Comparison of ENCODE assay signal across 16 mouse cellular contexts in genomic region chr2:163111413-163112201, GRCm38 (mm10). TPM values are rescaled to one million over a fixed set of nuclear protein-coding genes. Genes with fewer than 3 reads are reported as not detected.
DNase-seq lines count a peak whose midpoint lies in the region; ATAC-seq lines count a peak whose summit lies in the region.
"Had no signal": no experiment of that assay in that cellular context is flagged by ENCODE, and none has a peak within 500 bp of the region (broad histone marks: within the 10 kb centered on the region; RNA-seq: fewer than 3 reads in every experiment).

No protein-coding gene starts in this region.

- H3K9ac ChIP-seq in hindbrain, embryonic 13.5 days, result peak overlapping the region; percentile 15; the same call in 1 of the 2 replicates
- peak overlapping the region; percentile 43; the same call in 1 of the 2 replicates for H3K9ac ChIP-seq in neural tube, embryonic 13.5 days
- no peak overlapping the region for H3K9ac ChIP-seq in intestine, embryonic 16.5 days (ENCODE audit: low read depth, low read length)
- H3K9ac ChIP-seq: liver, embryonic 15.5 days had no signal

- H3K27ac ChIP-seq in embryonic facial prominence, embryonic 10.5 days (replicated peaks), result peak overlapping the region; percentile 3
- peak overlapping the region; percentile 85 for H3K27ac ChIP-seq in hindbrain, embryonic 13.5 days
- 0 out of 2 replicates have a peak overlapping the region, but pooled peaks have one; percentile 33 for H3K27ac ChIP-seq in neural tube, embryonic 13.5 days (replicated peaks)
- no peak overlapping the region for H3K27ac ChIP-seq in intestine, embryonic 16.5 days (ENCODE audit: low read length)
- H3K27ac ChIP-seq: liver, embryonic 15.5 days had no signal

- H3K9me3 ChIP-seq in embryonic facial prominence, embryonic 10.5 days, result no peaks in the 10 kb centered on the region
- H3K9me3 ChIP-seq in hindbrain, embryonic 13.5 days, result no peaks in the 10 kb centered on the region
- no peaks in the 10 kb centered on the region for H3K9me3 ChIP-seq in neural tube, embryonic 13.5 days
- no peaks in the 10 kb centered on the region for H3K9me3 ChIP-seq in intestine, embryonic 16.5 days (ENCODE audit: control insufficient read depth, low read length)
- H3K9me3 ChIP-seq: liver, embryonic 15.5 days had no signal

- WGBS in embryonic facial prominence, embryonic 10.5 days, result 64% methylated on average over 16 of the region's 16 CpGs
- WGBS in hindbrain, embryonic 13.5 days, result 29% methylated on average over 16 of the region's 16 CpGs
- 44% methylated on average over 16 of the region's 16 CpGs for WGBS in neural tube, embryonic 13.5 days
- WGBS in intestine, embryonic 16.5 days, result 60% methylated on average over 16 of the region's 16 CpGs

- ATAC-seq in hindbrain, embryonic 13.5 days (ENCODE audit: low FRiP score), result peak; percentile 33; the same call in 1 of the 2 replicates
- no peak for ATAC-seq in neural tube, embryonic 13.5 days (ENCODE audit: low read depth)
- no peak for ATAC-seq in intestine, embryonic 16.5 days

- DNase-seq in left cerebral cortex, adult 9 months (ENCODE audit: low spot score in 2 of 2), result peak; percentile 19 to 40
- no peak for DNase-seq in left cerebral cortex, adult 18-20 months (ENCODE audit: low spot score in 2 of 2)
- no peak for DNase-seq in embryonic facial prominence, embryonic 10.5 days (ENCODE audit: low spot score)
- no peak for DNase-seq in adrenal gland, postnatal 36 days
- no peak for DNase-seq in lung, postnatal 25 days (ENCODE audit: low spot score)
- DNase-seq: gastrocnemius, postnatal 10 days; thymus, adult 2 months had no signal

- peaks cover 24% of the 10 kb centered on the region for H3K4me1 ChIP-seq in embryonic facial prominence, embryonic 10.5 days
- peaks cover 26% of the 10 kb centered on the region for H3K4me1 ChIP-seq in hindbrain, embryonic 13.5 days (replicated peaks)
- peaks cover 26% of the 10 kb centered on the region for H3K4me1 ChIP-seq in neural tube, embryonic 13.5 days (replicated peaks)
- no peaks in the 10 kb centered on the region for H3K4me1 ChIP-seq in intestine, embryonic 16.5 days (ENCODE audit: control insufficient read depth, insufficient read depth, low read length)
- H3K4me1 ChIP-seq: liver, embryonic 15.5 days had no signal

- no peaks in the 10 kb centered on the region for H3K36me3 ChIP-seq in embryonic facial prominence, embryonic 10.5 days (replicated peaks)
- no peaks in the 10 kb centered on the region for H3K36me3 ChIP-seq in hindbrain, embryonic 13.5 days
- H3K36me3 ChIP-seq in neural tube, embryonic 13.5 days, result no peaks in the 10 kb centered on the region
- no peaks in the 10 kb centered on the region for H3K36me3 ChIP-seq in intestine, embryonic 16.5 days (ENCODE audit: control insufficient read depth, insufficient read depth, low read length)
- H3K36me3 ChIP-seq: liver, embryonic 15.5 days had no signal

- no peaks in the 10 kb centered on the region for H3K27me3 ChIP-seq in embryonic facial prominence, embryonic 10.5 days (replicated peaks; ENCODE audit: low read depth, poor library complexity, severe bottlenecking)
- H3K27me3 ChIP-seq in hindbrain, embryonic 13.5 days, result peaks cover 51% of the 10 kb centered on the region
- peaks cover 44% of the 10 kb centered on the region for H3K27me3 ChIP-seq in neural tube, embryonic 13.5 days
- H3K27me3 ChIP-seq in intestine, embryonic 16.5 days (replicated peaks; ENCODE audit: control insufficient read depth, insufficient read depth, low read length), result no peaks in the 10 kb centered on the region
- H3K27me3 ChIP-seq: liver, embryonic 15.5 days had no signal

- H3K4me2 ChIP-seq in hindbrain, embryonic 13.5 days, result peak overlapping the region; percentile 25
- 0 out of 2 replicates have a peak overlapping the region, but pooled peaks have one; percentile 1 for H3K4me2 ChIP-seq in neural tube, embryonic 13.5 days
- no peak overlapping the region for H3K4me2 ChIP-seq in intestine, embryonic 16.5 days (ENCODE audit: low read depth, low read length)
- H3K4me2 ChIP-seq: liver, embryonic 15.5 days had no signal

- no peak overlapping the region for H3K4me3 ChIP-seq in embryonic facial prominence, embryonic 10.5 days
- H3K4me3 ChIP-seq in hindbrain, embryonic 13.5 days, result no peak overlapping the region
- H3K4me3 ChIP-seq in neural tube, embryonic 13.5 days, result no peak overlapping the region
- no peak overlapping the region for H3K4me3 ChIP-seq in intestine, embryonic 16.5 days (ENCODE audit: low read length)
- H3K4me3 ChIP-seq: liver, embryonic 15.5 days had no signal

RNA-seq across cellular contexts. Expression of gene Gtsf1l, which starts 24.0 kb away (rescaled TPM):
- total RNA-seq in left cerebral cortex, adult 18-20 months (2021), result not detected
- polyA plus RNA-seq in embryonic facial prominence, embryonic 10.5 days (2016; fragmentation: Nextera tagmentation; extraction: Ambion mirVana), result 0.19 TPM in 1 of 2 replicates, not detected in the other
- 0.25 TPM in 1 of 2 replicates, not detected in the other for polyA plus RNA-seq in hindbrain, embryonic 13.5 days (2015; fragmentation: Nextera tagmentation; extraction: Ambion mirVana)
- not detected in 2 replicates for polyA plus RNA-seq in neural tube, embryonic 13.5 days (2015; fragmentation: Nextera tagmentation; extraction: Ambion mirVana)
- polyA plus RNA-seq in intestine, embryonic 16.5 days (2015; fragmentation: Nextera tagmentation; extraction: Ambion mirVana), result not detected in 2 replicates
- total RNA-seq in adrenal gland, postnatal 36 days (2021), result not detected
- total RNA-seq: gastrocnemius, postnatal 10 days; heart, postnatal 25 days; layer of hippocampus, adult 18-20 months; monocyte, adult 5-6 weeks had no signal
- polyA plus RNA-seq: embryonic facial prominence, embryonic 14.5 days; liver, embryonic 15.5 days; small intestine, adult 2 months; thymus, adult 2 months had no signal

RNA-seq across cellular contexts. Expression of gene Mybl2, which starts 57.1 kb away (rescaled TPM):
- total RNA-seq in left cerebral cortex, adult 18-20 months (2021), result 1 to 10 TPM in 1 of 2 experiments, under 1 TPM in 1; 0.59 to 2.2 TPM
- polyA plus RNA-seq in embryonic facial prominence, embryonic 10.5 days (2016; fragmentation: Nextera tagmentation; extraction: Ambion mirVana), result 49.8 and 54.4 TPM in 2 replicates
- 6.3 and 6.5 TPM in 2 replicates for polyA plus RNA-seq in hindbrain, embryonic 13.5 days (2015; fragmentation: Nextera tagmentation; extraction: Ambion mirVana)
- polyA plus RNA-seq in neural tube, embryonic 13.5 days (2015; fragmentation: Nextera tagmentation; extraction: Ambion mirVana), result 4.2 and 4.9 TPM in 2 replicates
- polyA plus RNA-seq in intestine, embryonic 16.5 days (2015; fragmentation: Nextera tagmentation; extraction: Ambion mirVana), result 18.0 and 19.0 TPM in 2 replicates
- 1 to 10 TPM; 1.9 to 2.0 TPM for total RNA-seq in adrenal gland, postnatal 36 days (2021)
- total RNA-seq: monocyte, adult 5-6 weeks had no signal

Comparison
In these comparisons a context has a peak if more than half of its experiments do, and no peak if none do; other contexts are left out.
1. DNase-seq: peak in left cerebral cortex, adult 9 months (2 of 2); none in left cerebral cortex, adult 18-20 months (0 of 2), embryonic facial prominence, embryonic 10.5 days (single experiment), adrenal gland, postnatal 36 days (0 of 2) and lung, postnatal 25 days (single experiment).